Mouse (Mus musculus) cerebellum, adult 2 months (tissue): Measurements from ENCODE around the gene Klhl20. TPM values are rescaled to one million over a fixed set of nuclear protein-coding genes. Genes with fewer than 3 reads are reported as not detected.

ENCODE experiments used
- DNase-seq, 2 experiments: peaks; one replicate each; pipeline ENCODE4 v3.0.0; 2021
- H3K27ac ChIP-seq: fragments of 200-500 bp; 2 replicates; pipeline ENCODE4 v1.5.1; 2012; ENCODE audit warnings: low read length, control low read depth, inconsistent platforms; ENCODE audit not compliant: insufficient read depth
- H3K27me3 ChIP-seq: fragments of 200-500 bp; 2 replicates; pipeline ENCODE4 v1.6.1; 2012; ENCODE audit warnings: inconsistent platforms, mild to moderate bottlenecking, low read length, moderate library complexity; ENCODE audit not compliant: control insufficient read depth, insufficient read depth
- H3K4me1 ChIP-seq: fragments of 200-500 bp; 2 replicates; pipeline ENCODE4 v1.6.1; 2011; ENCODE audit warnings: low read length; ENCODE audit not compliant: control insufficient read depth, insufficient read depth
- H3K4me3 ChIP-seq: fragments of 200-500 bp; replicated peaks from 2 replicates; pipeline ENCODE3; 2011; ENCODE audit warnings: mild to moderate bottlenecking, low read depth, low read length, control low read depth; ENCODE audit not compliant: insufficient read depth
- CTCF ChIP-seq: fragments of 200-500 bp; IDR thresholded peaks from 2 replicates; pipeline ENCODE4 v1.5.1; 2011; ENCODE audit warnings: low read depth, mild to moderate bottlenecking, control low read depth, low read length, moderate library complexity, borderline replicate concordance; ENCODE audit not compliant: insufficient read depth
- POLR2A ChIP-seq: fragments of 200-500 bp; IDR thresholded peaks from 2 replicates; pipeline ENCODE4 v1.6.1; 2011; ENCODE audit warnings: low read length, control low read depth, borderline replicate concordance; ENCODE audit not compliant: insufficient read depth
- WGBS: fragments of 180-500 bp; shearing (Covaris S2); methylation state at CpG from one replicate; pipeline ENCODE4 v1.1.7; 2018; 5-methylcytosine and 5-hydroxymethylcytosine counted together
- polyA plus RNA-seq: library from polyadenylated mRNA; depleted of rRNA; stranded (reverse); fragments of >200 nt; gene quantifications from 2 replicates; pipeline ENCODE4 v1.2.3, GENCODE M21; 2012

Klhl20 gene
- polyA plus RNA-seq, 1 experiment: 19.5 TPM

GRCm38 (mm10) chr1:161143216-161143615 lies 11.9 kb upstream of the Klhl20 start:
- TF ChIP-seq CTCF: no peak
- TF ChIP-seq POLR2A: no peak
- Histone ChIP-seq H3K27ac (no peak overlapping the region), H3K4me1 (no peaks in the 10 kb centered on the region), H3K27me3 (no peaks in the 10 kb centered on the region), H3K4me3 (no peak overlapping the region)
- no peak for DNase-seq
- 92% methylated on average over 7 of the region's 7 CpGs for WGBS

- Histone ChIP-seq H3K4me3 (peak within 1 kb of the TSS; percentile 52), H3K4me1 (no peaks in the 10 kb centered on the region), H3K27me3 (no peaks in the 10 kb centered on the region), H3K27ac (no peak within 1 kb of the TSS)
- WGBS: 3% methylated on average over 33 of the region's 33 CpGs
- DNase-seq: peak; percentile 46 to 52
- TF ChIP-seq CTCF: no peak
- TF ChIP-seq POLR2A: no peak
Measured at GRCm38 (mm10) chr1:161142531-161143159, 11.3 kb upstream of the Klhl20 start, which contains the start of gene Ankrd45. Gene Ankrd45, plus strand, starts transcription at chr1:161142691.

GRCm38 (mm10) chr1:161140026-161140762 lies 8.9 kb upstream of the Klhl20 start:
- no peaks in the 10 kb centered on the region for H3K27me3 ChIP-seq
- 89% methylated on average over 9 of the region's 9 CpGs for WGBS
- no peaks in the 10 kb centered on the region for H3K4me1 ChIP-seq
- no peak for DNase-seq
- TF ChIP-seq POLR2A (no peak), CTCF (no peak)
- H3K4me3 ChIP-seq: no peak overlapping the region
- H3K27ac ChIP-seq: no peak overlapping the region

GRCm38 (mm10) chr1:161139496-161139895 lies 8.2 kb upstream of the Klhl20 start:
- Histone ChIP-seq H3K4me1 (no peaks in the 10 kb centered on the region), H3K27me3 (no peaks in the 10 kb centered on the region), H3K27ac (no peak overlapping the region), H3K4me3 (no peak overlapping the region)
- DNase-seq: no peak
- TF ChIP-seq POLR2A (no peak), CTCF (no peak)
- WGBS: 89% methylated on average over 2 of the region's 2 CpGs

GRCm38 (mm10) chr1:161126461-161126860 lies 4.8 kb downstream of the Klhl20 start:
- TF ChIP-seq CTCF (no peak), POLR2A (no peak)
- whole genome bisulfite sequencing: 89% methylated on average over 1 of the region's 1 CpGs
- H3K4me3 ChIP-seq: no peak overlapping the region
- H3K27ac ChIP-seq: no peak overlapping the region
- no peaks in the 10 kb centered on the region for H3K27me3 ChIP-seq
- peaks cover 3% of the 10 kb centered on the region; the same call in 1 of the 2 replicates for H3K4me1 ChIP-seq
- no peak for DNase-seq

GRCm38 (mm10) chr1:161122661-161123418 lies 8.5 kb downstream of the Klhl20 start:
- DNase-seq: no peak
- Histone ChIP-seq H3K27ac (no peak overlapping the region), H3K4me1 (no peaks in the 10 kb centered on the region), H3K4me3 (no peak overlapping the region), H3K27me3 (no peaks in the 10 kb centered on the region)
- WGBS: 88% methylated on average over 10 of the region's 10 CpGs
- TF ChIP-seq POLR2A: no peak
- TF ChIP-seq CTCF: no peak

- Histone ChIP-seq H3K27ac (no peak overlapping the region), H3K4me1 (no peaks in the 10 kb centered on the region), H3K27me3 (no peaks in the 10 kb centered on the region), H3K4me3 (no peak overlapping the region)
- no peak for DNase-seq
- TF ChIP-seq POLR2A (no peak), CTCF (no peak)
Measured at GRCm38 (mm10) chr1:161114591-161114990, 16.7 kb downstream of the Klhl20 start.
